Mouse (Mus musculus): Measurements from ENCODE around the gene Slc1a5. TPM values are rescaled to one million over a fixed set of nuclear protein-coding genes. Genes with fewer than 3 reads are reported as not detected.

Gene Slc1a5
- total RNA-seq, 2 experiments from 2014 or later: 118 to 152 TPM

- DNase-seq: no peak
Measured at GRCm38 (mm10) chr7:16846775-16847174, 65.6 kb downstream of the Slc1a5 start.

GRCm38 (mm10) chr7:16847507-16847906, 66.4 kb downstream of the Slc1a5 start:
- no peak for DNase-seq

Other genes with a start within 250 kb of the Slc1a5 start
- 10 to 100 TPM; 55.7 to 68.7 TPM for gene Arhgap35, start 166.3 kb upstream of the Slc1a5 start, total RNA-seq (2021)
- not detected for gene Ceacam15, start 105.6 kb upstream of the Slc1a5 start, total RNA-seq (2021)
- not detected for gene Ceacam9, start 59.4 kb upstream of the Slc1a5 start, total RNA-seq (2021)
- gene Ap2s1, start 42.9 kb upstream of the Slc1a5 start, total RNA-seq (2021): 100 to 1,000 TPM; 133 to 149 TPM
- gene Strn4, start 34.5 kb downstream of the Slc1a5 start, total RNA-seq (2021): 10 to 100 TPM; 66.5 to 67.5 TPM
- 10 to 100 TPM; 24.8 to 26.8 TPM for gene Fkrp, start 35.4 kb downstream of the Slc1a5 start, total RNA-seq (2021)
- 10 to 100 TPM; 16.9 to 17.2 TPM for gene Prkd2, start 61.6 kb downstream of the Slc1a5 start, total RNA-seq (2021)
- 1 to 10 TPM; 2.4 to 3.6 TPM for gene Dact3, start 94.0 kb downstream of the Slc1a5 start, total RNA-seq (2021)
- under 1 TPM in 1 of 2 experiments, not detected in 1; 0.89 TPM for gene Gng8, start 110.4 kb downstream of the Slc1a5 start, total RNA-seq (2021)
- 1 to 10 TPM; 1.2 to 2.0 TPM for gene Ptgir, start 125.2 kb downstream of the Slc1a5 start, total RNA-seq (2021)
- 100 to 1,000 TPM; 232 to 251 TPM for gene Calm3, start 142.8 kb downstream of the Slc1a5 start, total RNA-seq (2021)
- 10 to 100 TPM; 21.9 to 32.4 TPM for gene Pnmal2, start 163.3 kb downstream of the Slc1a5 start, total RNA-seq (2021)
- 1 to 10 TPM; 3.9 to 4.4 TPM for gene Pnmal1, start 178.3 kb downstream of the Slc1a5 start, total RNA-seq (2021)
- gene Gm42372, start 201.7 kb downstream of the Slc1a5 start, total RNA-seq (2021): 1 to 10 TPM; 1.1 TPM
- 10 to 100 TPM; 19.2 to 28.1 TPM for gene Ccdc8, start 211.4 kb downstream of the Slc1a5 start, total RNA-seq (2021)
- 10 to 100 TPM; 71.5 to 87.2 TPM for gene Ppp5c, start 246.6 kb downstream of the Slc1a5 start, total RNA-seq (2021)

All from adrenal gland, postnatal 36 days (tissue).